Mouse (Mus musculus): ENCODE measurements at regions not wholly inside any gene's neighbourhood (a gene's known extent, or its start where the extent isn't known, plus 50 kb on each side); places are given as distances from the start of the nearest gene placed in this dataset.
A peak's percentile ranks its signal among the peaks of the same experiment; 100 is the strongest.

DNA sequence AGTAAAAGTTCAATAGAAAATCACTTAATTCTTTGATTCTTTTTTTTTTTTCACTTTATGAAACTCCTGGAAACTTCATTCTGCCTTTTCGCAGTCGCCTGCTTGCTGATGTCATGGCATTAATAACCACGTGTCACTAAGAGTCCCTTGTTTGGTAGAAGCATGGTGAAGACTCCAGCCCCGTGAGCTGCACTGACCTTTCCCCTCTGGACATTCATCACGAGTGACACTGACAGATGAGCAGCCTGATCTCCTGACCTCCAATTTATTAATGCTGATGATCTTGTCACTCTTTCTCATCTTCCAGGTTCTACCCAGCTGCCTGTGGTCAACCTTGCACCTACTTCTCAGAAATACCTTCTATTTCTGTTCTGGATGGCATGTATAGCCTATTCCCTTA is 867.1 kb upstream of the Slit2 start:
- no peak for DNase-seq (ENCODE audit: low spot score in 2 of 2)

DNA sequence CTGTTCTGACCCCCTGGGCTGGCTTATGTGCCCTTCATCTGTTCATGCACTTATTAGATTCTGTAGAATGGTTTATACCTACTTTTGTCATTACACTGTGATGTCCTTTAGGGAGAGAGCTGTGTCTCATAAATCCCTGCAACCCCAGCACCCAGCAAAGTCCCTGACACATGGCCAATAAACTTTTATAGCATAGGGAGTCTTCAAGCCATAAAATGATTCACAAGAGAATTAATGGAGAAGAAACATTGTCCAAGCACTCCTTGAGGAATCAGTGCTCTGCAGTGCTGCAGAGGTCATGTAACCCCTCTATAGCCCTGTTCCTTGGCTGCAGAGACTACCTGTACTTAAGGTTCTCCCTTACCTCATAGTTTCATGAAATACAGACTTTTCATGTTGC is 887.2 kb upstream of the Slit2 start:
- no peak for DNase-seq (ENCODE audit: low spot score in 2 of 2)

DNA sequence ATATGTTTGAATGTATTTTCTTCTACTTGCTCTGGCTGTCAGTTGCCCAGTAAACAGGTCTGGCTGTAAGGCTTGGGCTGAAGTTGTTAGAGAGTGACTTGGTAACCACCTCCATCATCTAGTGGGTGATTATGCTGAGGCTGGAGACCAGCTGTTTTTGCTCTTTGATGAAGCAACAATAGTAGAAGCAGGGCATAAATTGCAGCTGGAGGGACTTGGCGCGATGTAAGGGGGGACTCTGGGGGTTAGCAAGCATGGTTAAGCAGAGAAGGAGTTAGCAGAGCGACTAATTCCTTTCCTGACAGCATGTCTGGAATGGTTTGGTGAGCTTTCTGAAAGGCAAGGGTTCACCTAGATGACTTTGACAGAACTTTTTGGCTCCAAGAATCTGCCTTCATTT is 930.0 kb upstream of the Slit2 start:
- DNase-seq (ENCODE audit: low spot score in 2 of 2) = no peak

DNA sequence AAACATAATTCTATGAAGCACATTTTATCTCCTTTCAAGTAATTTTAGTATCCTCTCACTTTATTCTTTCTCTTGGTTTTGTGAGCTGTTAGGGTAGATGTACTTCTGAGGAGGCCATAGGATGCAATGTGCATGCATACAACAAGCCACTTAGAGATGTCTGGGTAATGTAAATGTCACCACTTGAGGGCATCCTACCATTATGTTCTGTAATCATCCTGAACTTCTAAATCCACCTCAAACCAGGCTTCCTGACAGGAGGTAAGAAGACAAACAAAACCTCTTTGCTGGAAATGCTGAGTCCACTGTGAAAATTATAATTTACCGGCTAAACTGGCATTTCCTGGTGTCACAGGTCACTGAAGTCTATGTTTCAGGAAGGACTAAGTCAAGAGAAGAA is 946.2 kb upstream of the Slit2 start:
- no peak for DNase-seq (ENCODE audit: low spot score in 2 of 2)

DNA sequence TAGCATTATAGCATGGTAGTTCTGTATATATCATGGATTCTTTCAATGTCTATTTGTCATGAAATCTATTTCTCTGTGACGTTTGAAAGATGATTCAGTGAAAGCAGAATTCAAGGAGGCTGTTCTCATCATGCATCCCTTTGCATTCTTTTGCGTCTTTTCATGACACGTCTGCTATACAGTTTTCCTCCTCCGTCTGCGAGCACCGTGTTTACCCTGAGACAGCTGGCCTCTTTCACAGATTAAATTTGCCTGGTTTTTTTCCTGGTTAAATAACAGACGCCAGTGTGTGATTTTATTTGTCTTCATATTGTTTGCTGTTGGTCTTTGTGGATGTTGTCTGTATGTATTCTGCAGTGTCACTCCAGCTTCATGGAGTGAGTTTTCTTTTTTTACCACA is 948.9 kb upstream of the Slit2 start:
- DNase-seq (ENCODE audit: low spot score in 2 of 2) = peak in 1 of 2 experiments; percentile 10

DNA sequence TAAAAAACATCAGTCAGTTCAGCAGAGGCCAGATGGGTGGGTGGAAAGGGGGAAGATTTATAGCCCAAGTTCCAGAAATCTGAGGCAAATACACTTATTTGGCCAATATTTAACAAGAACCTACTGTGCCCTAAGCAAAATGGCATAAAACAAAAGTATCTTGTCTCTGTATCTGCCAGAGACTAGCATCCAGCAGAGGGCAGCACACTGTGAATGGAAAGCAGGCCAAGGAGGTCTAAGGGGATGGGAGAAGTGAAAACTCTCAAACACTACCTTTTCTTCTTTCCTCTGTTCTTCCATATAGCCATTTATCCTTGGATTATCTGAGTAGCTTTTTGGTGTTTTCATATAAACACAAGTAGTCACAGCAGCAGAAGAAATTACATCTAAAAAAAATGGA is 968.6 kb upstream of the Slit2 start:
- DNase-seq (ENCODE audit: low spot score in 2 of 2) = peak in 1 of 2 experiments; percentile 46

DNA sequence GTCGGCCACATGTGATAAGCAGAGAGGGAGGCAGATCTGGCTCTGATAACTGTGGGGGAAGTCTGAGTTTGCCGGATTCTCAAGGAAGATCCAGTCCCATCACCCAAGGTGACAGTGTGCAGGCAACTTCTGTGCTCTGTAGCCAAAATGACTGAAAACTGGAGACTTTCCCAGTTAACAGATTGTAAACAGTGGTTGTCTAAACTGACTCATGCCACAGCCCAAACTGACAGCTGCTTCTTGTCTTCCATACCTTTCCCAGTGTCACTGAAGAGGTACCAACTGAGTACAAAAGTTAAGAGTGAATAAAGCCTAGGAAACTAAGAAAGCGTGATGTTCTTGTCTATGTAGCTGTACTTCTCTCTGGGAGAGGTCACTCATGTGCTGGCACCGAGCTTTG is 990.4 kb upstream of the Slit2 start:
- no peak for DNase-seq (ENCODE audit: low spot score in 2 of 2)

DNA sequence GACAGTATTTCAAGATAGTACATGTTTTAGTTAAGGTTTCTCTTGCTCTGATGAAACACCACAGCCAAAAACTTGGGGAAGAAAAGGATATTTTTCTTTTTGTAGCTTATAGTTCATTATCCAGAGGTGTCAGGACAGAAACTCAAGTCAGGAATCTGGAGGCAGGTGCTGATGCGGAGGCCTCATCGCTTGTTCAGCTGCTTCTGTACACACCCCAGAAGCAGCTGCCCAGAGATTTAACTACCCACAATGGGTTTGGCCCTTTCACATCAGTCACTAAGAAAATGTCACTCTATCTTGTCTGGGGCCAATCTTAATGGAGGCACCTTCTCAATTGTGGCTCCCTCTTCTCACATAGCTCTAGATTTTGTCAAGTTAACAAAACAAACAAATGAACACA is 996.4 kb upstream of the Slit2 start:
- no peak for DNase-seq (ENCODE audit: low spot score in 2 of 2)

DNA sequence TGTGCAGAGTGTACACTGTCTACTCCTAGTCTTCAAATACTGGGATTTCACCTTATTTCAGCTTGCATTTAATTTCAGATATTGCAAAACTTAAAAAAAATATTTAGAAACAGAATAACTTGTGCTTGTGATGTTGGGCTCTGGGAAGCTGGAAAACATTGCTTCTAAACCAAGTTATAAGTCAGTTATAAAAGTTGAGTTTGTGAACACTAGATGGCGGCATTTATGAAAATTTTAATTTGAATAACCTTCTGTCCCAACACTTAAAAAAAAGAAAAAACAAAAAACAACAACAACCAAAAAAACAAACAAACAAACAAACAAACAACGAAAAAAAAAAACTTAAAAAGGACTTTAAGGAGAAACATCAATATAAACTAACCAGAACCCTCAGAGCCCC is 1002.6 kb upstream of the Slit2 start:
- no peak for DNase-seq (ENCODE audit: low spot score in 2 of 2)

DNA sequence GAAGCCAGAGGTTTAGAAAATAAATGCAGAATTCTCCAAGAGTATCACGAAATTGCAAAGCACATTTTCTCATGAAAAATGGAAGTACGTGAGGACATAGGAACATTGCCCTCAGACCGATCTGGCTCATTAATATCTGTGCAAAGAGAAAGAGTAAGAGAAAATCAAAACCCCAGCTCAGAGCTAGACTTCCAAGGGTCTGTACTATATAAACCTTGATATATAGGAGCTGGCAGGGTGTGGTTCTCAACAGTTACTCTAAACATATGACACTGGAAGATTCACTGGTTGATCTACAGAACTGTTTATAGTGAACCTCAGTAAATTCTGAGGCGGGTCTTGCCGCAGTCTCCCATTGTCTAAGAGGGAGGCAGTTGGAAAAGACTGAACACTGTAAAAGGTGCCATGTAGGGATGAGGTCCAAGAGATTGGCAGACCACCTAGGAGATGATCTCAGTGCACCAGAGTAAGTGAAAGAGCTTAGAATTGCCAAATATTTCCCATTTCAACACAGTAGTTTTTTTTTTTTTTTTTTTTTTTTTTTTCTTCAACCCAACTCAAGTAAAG is 1014.0 kb upstream of the Slit2 start:
- no peak for DNase-seq (ENCODE audit: low spot score in 2 of 2)

DNA sequence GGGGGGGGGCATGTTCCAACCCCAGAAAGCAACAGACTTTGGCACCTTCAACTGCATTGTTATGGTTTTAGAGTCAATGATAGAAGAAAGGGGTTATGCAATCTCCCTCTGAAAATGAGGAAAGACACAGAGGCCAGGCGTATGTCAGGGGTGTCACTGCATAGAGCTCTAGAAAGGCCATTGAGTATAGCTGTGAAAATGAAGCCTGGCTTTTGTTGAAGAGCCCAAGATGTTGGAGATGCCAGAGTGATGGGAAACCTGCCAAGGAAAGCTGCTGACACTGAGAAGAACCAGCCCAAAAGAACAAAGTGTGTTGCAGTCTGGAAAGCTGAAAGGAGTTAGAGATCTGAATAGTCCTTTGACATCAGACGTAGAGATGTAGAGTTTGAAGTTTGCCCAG is 1022.2 kb upstream of the Slit2 start:
- DNase-seq (ENCODE audit: low spot score in 2 of 2) = no peak

DNA sequence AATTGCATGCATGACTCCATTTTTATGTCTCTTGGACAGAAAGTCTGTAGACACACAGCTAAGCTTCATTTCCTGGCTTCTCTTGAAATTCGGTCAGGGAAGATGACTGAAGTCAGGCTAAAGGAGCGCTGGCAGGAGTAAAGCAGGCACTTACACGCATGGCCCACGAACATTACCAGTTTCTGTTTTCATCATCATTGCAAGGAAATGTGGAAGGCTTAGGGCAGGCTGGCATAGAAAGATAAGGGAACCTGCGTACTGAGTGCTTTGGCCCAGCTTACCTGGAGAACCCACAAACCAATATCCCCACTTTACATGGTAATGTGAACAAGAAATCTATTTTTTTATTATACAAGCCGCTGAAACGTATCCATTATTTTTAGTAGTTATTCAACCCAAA is 1056.6 kb upstream of the Slit2 start:
- DNase-seq (ENCODE audit: low spot score in 2 of 2) = no peak

DNA sequence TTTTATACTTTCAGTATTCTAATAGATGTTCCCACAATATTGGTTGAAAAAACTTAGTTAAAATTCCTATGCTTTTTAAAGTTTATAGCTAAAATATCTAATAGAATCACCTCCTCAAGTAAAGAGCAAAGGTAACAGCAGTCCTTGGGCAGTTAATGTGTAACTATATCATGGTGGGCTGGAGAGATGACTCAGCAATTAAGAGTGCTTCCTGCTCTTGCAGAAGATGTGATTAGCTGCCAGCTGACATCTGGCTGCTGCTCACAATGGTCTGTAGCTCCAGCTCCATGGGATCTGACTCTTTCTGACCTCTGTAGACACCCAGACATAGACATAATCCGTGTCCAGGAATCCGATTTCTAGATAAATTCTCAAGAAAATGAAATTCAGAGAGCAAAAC is 1044.5 kb upstream of the Lcorl start:
- DNase-seq (ENCODE audit: low spot score in 2 of 2) = no peak

DNA sequence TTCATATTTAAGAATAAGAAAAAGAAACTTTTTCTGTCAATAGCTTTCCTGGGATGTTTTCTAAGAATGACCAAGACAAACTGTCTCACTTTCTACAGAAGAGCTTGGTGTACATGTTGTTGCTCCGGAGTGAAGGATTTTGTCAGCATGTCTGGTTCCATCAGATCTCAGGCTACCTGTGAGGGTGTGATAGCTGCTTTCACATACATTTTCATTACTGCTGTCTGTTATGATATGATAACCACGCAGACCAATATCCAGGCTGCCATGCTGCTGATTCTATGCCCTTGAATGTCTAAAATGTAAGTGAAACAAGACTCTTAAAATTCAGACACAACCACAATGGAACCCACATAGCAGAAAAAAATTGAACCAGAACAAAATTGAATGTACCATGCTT is 1036.6 kb upstream of the Lcorl start:
- no peak for DNase-seq (ENCODE audit: low spot score in 2 of 2)

DNA sequence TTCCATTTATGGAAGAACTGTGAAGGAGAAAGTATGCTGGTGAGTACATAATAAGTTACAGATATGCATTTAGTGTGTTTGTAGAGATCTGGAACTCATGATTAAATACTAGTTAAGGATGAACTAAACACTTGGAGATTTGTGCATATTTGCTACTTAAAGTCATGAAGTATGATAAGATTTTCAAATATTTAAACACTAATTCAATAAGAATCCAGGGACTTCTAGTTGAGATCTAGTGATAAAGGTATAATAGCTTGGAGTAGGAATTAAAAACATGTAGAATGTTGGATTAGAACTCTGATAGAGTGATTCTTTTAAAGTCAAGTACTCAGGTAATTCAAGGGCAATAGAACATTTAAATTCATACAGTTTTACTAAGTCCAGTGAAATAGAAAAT is 1026.5 kb upstream of the Lcorl start:
- DNase-seq (ENCODE audit: low spot score in 2 of 2) = no peak

DNA sequence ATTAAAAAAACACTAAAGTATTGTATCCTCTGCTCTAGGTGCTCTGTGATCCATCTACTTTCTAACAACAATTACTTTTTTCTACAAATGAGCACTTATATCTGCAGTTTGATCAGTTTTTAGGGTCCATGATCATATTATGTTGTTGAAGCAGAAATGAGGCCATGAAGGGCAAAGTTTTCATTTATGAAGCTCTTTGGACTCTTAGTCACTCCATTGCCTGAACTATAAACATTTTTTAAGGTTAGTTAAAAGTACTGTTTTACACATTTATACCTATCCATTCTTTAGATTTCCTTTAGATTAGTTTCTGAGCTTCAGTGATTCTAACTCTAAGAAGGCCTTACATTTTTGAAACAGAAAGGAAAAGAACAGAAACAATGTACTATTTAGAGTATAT is 999.4 kb upstream of the Lcorl start:
- no peak for DNase-seq (ENCODE audit: low spot score in 2 of 2)

DNA sequence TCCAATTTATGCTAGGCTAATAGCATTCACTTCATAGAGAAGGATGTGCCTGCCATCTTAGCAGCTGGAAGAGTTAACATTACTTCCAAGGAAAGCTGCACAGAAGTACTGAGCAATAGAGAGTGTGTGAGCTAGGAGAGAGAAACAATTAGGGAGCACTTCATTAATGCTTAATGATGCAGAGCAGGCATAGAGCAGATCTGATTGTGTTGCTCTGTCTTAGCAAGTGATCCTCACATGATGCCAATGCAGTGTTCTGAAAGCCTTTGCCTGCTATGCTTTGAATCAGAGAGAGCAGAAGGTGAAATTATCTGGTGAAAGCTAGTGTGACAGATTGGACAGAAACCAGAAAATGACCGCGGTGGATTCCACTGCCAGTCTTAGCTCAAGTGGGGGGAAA is 987.8 kb upstream of the Lcorl start:
- DNase-seq (ENCODE audit: low spot score in 2 of 2) = no peak

DNA sequence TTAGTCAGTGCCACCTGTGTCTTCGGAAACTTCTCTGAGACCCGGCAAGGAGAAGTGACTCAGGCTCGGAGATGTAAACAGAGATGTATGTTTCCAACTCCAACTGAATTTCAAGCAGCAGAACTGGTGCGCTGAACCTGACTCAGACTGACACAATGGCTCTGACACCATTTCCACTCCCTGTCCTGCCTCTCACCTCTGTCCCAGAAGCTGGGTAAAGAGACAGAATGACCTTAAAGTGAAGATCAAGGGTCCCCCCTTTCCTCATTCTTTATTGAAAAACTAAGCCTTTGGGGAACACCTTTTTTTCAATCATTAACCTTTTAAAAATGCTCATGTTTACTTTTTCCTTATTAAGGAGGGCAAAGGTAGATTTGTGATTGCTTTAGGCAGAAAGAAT is 979.4 kb upstream of the Lcorl start:
- DNase-seq (ENCODE audit: low spot score in 2 of 2) = no peak

DNA sequence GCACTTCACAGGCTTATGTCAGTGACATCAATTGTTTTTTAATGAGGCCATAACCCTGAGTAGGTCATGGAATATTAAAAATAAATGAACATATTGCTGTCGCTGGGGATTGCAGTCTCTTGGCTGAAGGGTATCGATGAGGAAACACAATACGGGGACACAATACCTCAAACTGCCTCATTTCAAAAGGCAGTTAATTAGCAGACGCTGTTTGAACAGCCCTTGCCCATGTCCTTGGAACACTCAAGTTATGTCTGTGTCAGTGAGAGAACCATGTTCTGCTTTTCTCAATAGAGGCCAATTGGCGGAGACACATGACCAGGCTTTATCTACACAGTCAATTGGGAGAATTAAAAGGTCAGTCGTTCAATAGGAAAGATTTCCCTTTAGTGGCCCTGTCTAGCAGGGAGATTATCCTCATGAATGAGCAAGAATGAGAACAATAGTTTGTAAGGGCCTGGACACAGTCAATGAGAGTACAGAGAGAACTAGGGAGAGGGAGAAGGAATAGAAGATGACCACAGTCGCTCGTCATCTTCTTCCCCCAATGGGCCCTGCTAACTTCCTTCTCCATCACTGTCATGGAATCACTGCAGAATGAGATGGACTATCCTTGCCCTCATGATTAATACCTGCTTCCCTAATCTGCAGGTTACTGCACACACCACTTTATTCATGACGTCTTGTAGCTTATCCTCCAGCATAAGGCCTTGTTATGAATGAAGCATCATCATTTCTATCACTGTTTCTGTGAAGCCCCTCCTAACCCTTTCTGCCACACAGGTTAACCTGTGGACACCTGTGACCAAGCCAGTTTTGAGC is 973.6 kb upstream of the Lcorl start:
- DNase-seq (ENCODE audit: low spot score in 2 of 2) = no peak

DNA sequence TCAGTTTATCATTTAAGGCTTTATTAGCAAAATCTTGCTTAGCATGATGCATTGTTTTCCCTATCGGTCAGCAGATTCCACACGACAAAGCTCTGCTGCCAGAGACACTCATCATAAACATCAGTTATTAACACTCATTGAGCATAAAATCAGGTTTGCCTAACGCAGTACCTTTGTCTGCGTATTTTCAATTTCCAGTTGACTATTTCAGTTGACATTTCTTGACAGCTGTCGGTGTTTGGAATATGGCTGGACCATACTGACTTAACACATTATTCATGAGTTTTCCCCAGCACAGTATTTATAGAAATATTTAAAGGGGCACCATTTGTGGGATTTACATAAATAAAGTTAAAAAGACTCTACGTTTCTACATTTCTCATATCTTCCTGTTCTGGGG is 972.7 kb upstream of the Lcorl start:
- DNase-seq (ENCODE audit: low spot score in 2 of 2) = no peak

DNA sequence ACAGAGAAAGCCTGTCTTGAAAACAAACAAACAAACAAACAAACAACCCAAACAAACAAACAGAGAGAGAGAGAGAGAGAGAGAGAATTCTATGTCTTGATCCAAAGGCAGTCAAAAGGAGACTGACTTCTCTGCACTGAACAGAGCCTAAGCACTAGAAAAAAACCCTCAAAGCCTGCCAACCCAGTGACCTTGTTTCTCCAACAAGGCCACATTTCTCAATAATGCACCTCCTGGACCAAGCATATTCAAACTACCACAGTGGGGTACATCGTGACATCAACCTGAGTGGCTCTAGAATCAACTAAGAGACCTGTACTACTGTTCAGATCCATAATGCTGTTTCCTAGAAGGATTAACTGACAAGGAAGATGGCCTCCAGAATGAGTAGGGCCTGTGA is 969.0 kb upstream of the Lcorl start:
- DNase-seq (ENCODE audit: low spot score in 2 of 2) = no peak

DNA sequence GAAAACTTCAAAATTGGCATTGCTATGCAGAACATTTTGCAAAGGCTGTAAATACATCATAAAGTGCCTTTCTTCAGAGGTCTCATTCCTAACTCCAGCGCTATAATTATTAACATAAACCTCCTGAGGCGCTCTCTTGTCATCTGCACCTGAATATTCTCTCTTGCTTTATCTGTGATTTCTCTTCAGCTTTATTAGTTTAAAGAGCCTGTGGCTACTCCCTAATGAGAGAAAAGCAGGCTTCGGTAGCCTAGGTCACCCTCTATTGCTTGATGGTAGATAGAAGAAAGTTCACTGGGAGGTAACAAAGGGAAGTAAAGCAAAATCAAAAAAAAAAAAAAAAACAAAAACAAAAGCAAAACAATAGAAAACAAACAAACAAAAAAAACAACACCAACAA is 967.5 kb upstream of the Lcorl start:
- DNase-seq (ENCODE audit: low spot score in 2 of 2) = no peak

DNA sequence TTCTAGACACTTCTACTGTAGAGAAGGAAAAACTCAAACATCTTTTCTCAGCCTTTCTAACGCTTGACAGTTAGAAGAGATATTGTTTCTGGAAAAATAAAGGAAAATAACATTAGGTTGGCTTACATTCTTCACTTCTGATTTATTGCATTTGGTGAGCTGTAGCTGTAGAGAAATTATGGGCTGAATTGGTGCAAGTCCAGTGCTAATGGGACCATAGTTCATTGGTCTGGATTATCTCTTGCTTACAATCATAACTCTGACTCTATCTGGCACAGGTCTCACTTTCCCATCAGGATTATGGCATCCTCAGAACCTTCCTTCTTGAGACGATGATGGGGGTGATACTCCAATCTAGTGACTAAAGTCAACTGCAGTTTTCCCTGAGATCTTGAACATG is 937.7 kb upstream of the Lcorl start:
- DNase-seq (ENCODE audit: low spot score in 2 of 2) = no peak

Data from left cerebral cortex, adult 9 months (tissue).